Mouse (Mus musculus): ENCODE data around the gene Ccdc157. TPM values are rescaled to one million over a fixed set of nuclear protein-coding genes. Genes with fewer than 3 reads are reported as not detected.
A peak's percentile ranks its signal among the peaks of the same experiment; 100 is the strongest.

Gene Ccdc157
- polyA plus RNA-seq, 1 experiment from 2014 or later: 5.7 TPM

DNA sequence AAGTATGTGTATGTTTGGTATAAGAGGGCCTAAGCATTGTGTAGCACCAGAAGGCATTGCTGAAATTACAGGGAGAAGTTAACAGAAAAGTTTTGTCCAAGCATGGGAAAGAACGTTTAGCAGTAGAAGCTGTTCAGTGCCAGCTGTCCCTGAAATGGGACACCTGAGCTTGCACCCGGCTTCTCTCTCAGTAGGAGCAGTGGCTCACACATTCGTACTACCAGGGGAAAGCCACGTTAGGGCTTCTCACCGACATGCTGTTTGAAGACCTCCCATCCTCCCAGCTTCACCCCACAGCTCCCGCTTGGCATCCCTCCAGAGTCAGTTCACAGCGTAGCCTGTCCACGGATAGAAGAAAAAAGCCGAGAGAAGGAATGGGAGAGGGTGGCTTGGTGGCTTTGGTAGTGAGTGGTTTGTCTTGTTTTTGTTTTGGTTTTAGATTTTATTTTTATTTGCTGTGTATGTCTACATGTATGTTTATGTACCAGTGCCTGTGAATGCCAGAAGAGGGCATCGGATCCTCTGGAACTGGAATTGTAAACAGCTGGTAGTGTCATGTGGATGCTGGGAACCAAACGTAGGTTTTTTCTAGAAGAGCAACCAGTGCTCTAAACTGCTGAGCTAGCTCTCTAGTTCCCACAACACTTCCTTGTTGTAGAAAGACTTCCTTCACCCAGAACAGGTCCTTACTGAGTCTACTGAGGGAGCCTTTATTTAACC is 42.0 kb upstream of the Ccdc157 start:
- H3K9me3 ChIP-seq (ENCODE audit: control insufficient read depth, low read depth, low read length): no peaks in the 10 kb centered on the region
- H3K27me3 ChIP-seq (ENCODE audit: control insufficient read depth, insufficient read depth, low read length): no peaks in the 10 kb centered on the region
- peaks cover 3% of the 10 kb centered on the region; the same call in 1 of the 2 replicates for H3K4me1 ChIP-seq (ENCODE audit: control insufficient read depth, insufficient read depth, low read length)
- no peak overlapping the region for H3K9ac ChIP-seq (replicated peaks; ENCODE audit: low read depth, low read length)
- H3K4me3 ChIP-seq (ENCODE audit: low read depth, low read length): no peak overlapping the region
- no peak overlapping the region for H3K27ac ChIP-seq (ENCODE audit: low read length)
- H3K4me2 ChIP-seq (replicated peaks; ENCODE audit: low read depth, low read length): no peak overlapping the region
- H3K36me3 ChIP-seq (ENCODE audit: control insufficient read depth, insufficient read depth, low read length): no peaks in the 10 kb centered on the region; the same call in 1 of the 2 replicates
- no peak for ATAC-seq (ENCODE audit: insufficient number of reproducible peaks, insufficient read depth, low FRiP score, low read depth)
- 55% methylated on average over 11 of the region's 11 CpGs for WGBS

DNA sequence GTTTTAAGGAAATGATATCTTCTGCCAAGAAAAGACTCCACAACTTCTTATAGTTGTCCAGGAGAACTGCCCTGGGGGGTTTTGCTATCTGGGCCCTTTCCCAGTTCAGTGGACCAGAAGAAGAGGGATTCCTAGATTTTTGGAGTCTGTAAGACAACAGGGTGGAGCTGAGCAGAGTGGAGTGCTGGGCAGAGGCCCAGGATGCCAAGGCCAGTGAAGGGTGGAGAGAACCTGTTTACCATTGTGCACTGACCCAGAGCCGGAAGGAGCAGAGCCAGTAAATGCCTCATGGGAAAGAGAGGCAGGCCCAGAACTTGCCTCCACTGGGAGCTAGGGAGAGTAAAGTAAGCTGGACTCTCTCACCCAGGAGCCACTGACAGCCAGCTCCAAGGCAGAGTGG is 37.6 kb upstream of the Ccdc157 start:
- Histone ChIP-seq H3K36me3 (ENCODE audit: control insufficient read depth, insufficient read depth, low read length) (no peaks in the 10 kb centered on the region), H3K27ac (ENCODE audit: low read length) (no peak overlapping the region)
- 77% methylated on average over 1 of the region's 1 CpGs for WGBS

GRCm38 (mm10) chr11:4196636-4197035 is 36.5 kb upstream of the Ccdc157 start:
- no peaks in the 10 kb centered on the region for H3K9me3 ChIP-seq (ENCODE audit: control insufficient read depth, low read depth, low read length)
- no peak overlapping the region for H3K4me2 ChIP-seq (replicated peaks; ENCODE audit: low read depth, low read length)
- no peak overlapping the region for H3K4me3 ChIP-seq (ENCODE audit: low read depth, low read length)
- ATAC-seq (ENCODE audit: insufficient number of reproducible peaks, insufficient read depth, low FRiP score, low read depth): peak; percentile 57; the same call in 1 of the 2 replicates
- WGBS: 48% methylated on average over 8 of the region's 8 CpGs
- no peak overlapping the region for H3K27ac ChIP-seq (ENCODE audit: low read length)
- H3K27me3 ChIP-seq (ENCODE audit: control insufficient read depth, insufficient read depth, low read length): no peaks in the 10 kb centered on the region
- H3K4me1 ChIP-seq (ENCODE audit: control insufficient read depth, insufficient read depth, low read length): 0 out of 2 replicates have a peak, but pooled peaks cover 3% of the 10 kb centered on the region
- H3K36me3 ChIP-seq (ENCODE audit: control insufficient read depth, insufficient read depth, low read length): no peaks in the 10 kb centered on the region
- H3K9ac ChIP-seq (replicated peaks; ENCODE audit: low read depth, low read length): no peak overlapping the region

More for the DNA sequence above, 37.6 kb upstream of the Ccdc157 start:
- Histone ChIP-seq H3K4me3 (ENCODE audit: low read depth, low read length) (no peak overlapping the region), H3K9me3 (ENCODE audit: control insufficient read depth, low read depth, low read length) (no peaks in the 10 kb centered on the region), H3K4me1 (ENCODE audit: control insufficient read depth, insufficient read depth, low read length) (0 out of 2 replicates have a peak, but pooled peaks cover 2% of the 10 kb centered on the region), H3K4me2 (replicated peaks; ENCODE audit: low read depth, low read length) (no peak overlapping the region), H3K9ac (replicated peaks; ENCODE audit: low read depth, low read length) (no peak overlapping the region), H3K27me3 (ENCODE audit: control insufficient read depth, insufficient read depth, low read length) (no peaks in the 10 kb centered on the region)
- ATAC-seq (ENCODE audit: insufficient number of reproducible peaks, insufficient read depth, low FRiP score, low read depth): no peak

DNA sequence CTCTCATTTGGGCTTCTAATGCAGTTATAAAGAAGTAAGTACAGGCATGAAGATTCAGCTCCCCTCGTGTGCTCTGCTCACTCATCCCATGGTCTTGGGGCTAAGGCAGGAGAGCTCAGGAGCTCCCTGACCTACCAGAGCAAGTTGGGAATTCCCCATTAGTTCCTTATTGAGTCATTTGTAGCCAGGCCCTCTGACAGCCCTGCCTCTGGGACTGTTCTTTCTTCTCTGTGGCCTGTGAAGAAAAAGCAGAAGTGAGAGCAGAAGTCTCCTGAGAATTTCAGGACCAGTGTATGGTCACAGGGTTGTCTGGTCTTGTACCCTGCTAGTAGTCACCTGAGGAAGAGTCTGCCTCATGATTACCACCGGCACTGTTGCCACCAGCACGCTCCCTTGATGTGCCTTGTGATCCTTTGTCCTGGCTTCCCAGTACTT is 35.5 kb upstream of the Ccdc157 start:
- Histone ChIP-seq H3K9ac (replicated peaks; ENCODE audit: low read depth, low read length) (no peak overlapping the region), H3K4me3 (ENCODE audit: low read depth, low read length) (no peak overlapping the region), H3K27ac (ENCODE audit: low read length) (no peak overlapping the region), H3K36me3 (ENCODE audit: control insufficient read depth, insufficient read depth, low read length) (no peaks in the 10 kb centered on the region), H3K4me1 (ENCODE audit: control insufficient read depth, insufficient read depth, low read length) (0 out of 2 replicates have a peak, but pooled peaks cover 3% of the 10 kb centered on the region), H3K27me3 (ENCODE audit: control insufficient read depth, insufficient read depth, low read length) (no peaks in the 10 kb centered on the region), H3K4me2 (replicated peaks; ENCODE audit: low read depth, low read length) (no peak overlapping the region), H3K9me3 (ENCODE audit: control insufficient read depth, low read depth, low read length) (no peaks in the 10 kb centered on the region)
- ATAC-seq (ENCODE audit: insufficient number of reproducible peaks, insufficient read depth, low FRiP score, low read depth): no peak
- WGBS: 82% methylated on average over 3 of the region's 3 CpGs

- Histone ChIP-seq H3K4me3 (ENCODE audit: low read depth, low read length) (no peak overlapping the region), H3K36me3 (ENCODE audit: control insufficient read depth, insufficient read depth, low read length) (no peaks in the 10 kb centered on the region), H3K27ac (ENCODE audit: low read length) (peak overlapping the region; percentile 35; the same call in 1 of the 2 replicates), H3K9me3 (ENCODE audit: control insufficient read depth, low read depth, low read length) (no peaks in the 10 kb centered on the region), H3K9ac (replicated peaks; ENCODE audit: low read depth, low read length) (no peak overlapping the region), H3K27me3 (ENCODE audit: control insufficient read depth, insufficient read depth, low read length) (no peaks in the 10 kb centered on the region), H3K4me1 (ENCODE audit: control insufficient read depth, insufficient read depth, low read length) (0 out of 2 replicates have a peak, but pooled peaks cover 3% of the 10 kb centered on the region), H3K4me2 (replicated peaks; ENCODE audit: low read depth, low read length) (0 out of 2 replicates have a peak overlapping the region, but pooled peaks have one; percentile 1)
- peak; percentile 56; the same call in 1 of the 2 replicates for ATAC-seq (ENCODE audit: insufficient number of reproducible peaks, insufficient read depth, low FRiP score, low read depth)
Measured at GRCm38 (mm10) chr11:4193420-4193819, 33.3 kb upstream of the Ccdc157 start.

GRCm38 (mm10) chr11:4192757-4193156 is 32.7 kb upstream of the Ccdc157 start:
- H3K4me1 ChIP-seq (ENCODE audit: control insufficient read depth, insufficient read depth, low read length): peaks cover 5% of the 10 kb centered on the region
- WGBS: 77% methylated on average over 3 of the region's 3 CpGs
- no peak overlapping the region for H3K4me2 ChIP-seq (replicated peaks; ENCODE audit: low read depth, low read length)
- H3K27me3 ChIP-seq (ENCODE audit: control insufficient read depth, insufficient read depth, low read length): no peaks in the 10 kb centered on the region
- H3K27ac ChIP-seq (ENCODE audit: low read length): peak overlapping the region; percentile 35; the same call in 1 of the 2 replicates
- ATAC-seq (ENCODE audit: insufficient number of reproducible peaks, insufficient read depth, low FRiP score, low read depth): no peak
- no peak overlapping the region for H3K4me3 ChIP-seq (ENCODE audit: low read depth, low read length)
- no peaks in the 10 kb centered on the region for H3K36me3 ChIP-seq (ENCODE audit: control insufficient read depth, insufficient read depth, low read length)
- no peak overlapping the region for H3K9ac ChIP-seq (replicated peaks; ENCODE audit: low read depth, low read length)
- H3K9me3 ChIP-seq (ENCODE audit: control insufficient read depth, low read depth, low read length): no peaks in the 10 kb centered on the region

- H3K9ac ChIP-seq (replicated peaks; ENCODE audit: low read depth, low read length): no peak overlapping the region
- H3K36me3 ChIP-seq (ENCODE audit: control insufficient read depth, insufficient read depth, low read length): no peaks in the 10 kb centered on the region
- ATAC-seq (ENCODE audit: insufficient number of reproducible peaks, insufficient read depth, low FRiP score, low read depth): no peak
- H3K27ac ChIP-seq (ENCODE audit: low read length): no peak overlapping the region
- peaks cover 10% of the 10 kb centered on the region for H3K4me1 ChIP-seq (ENCODE audit: control insufficient read depth, insufficient read depth, low read length)
- H3K4me2 ChIP-seq (replicated peaks; ENCODE audit: low read depth, low read length): no peak overlapping the region
- H3K9me3 ChIP-seq (ENCODE audit: control insufficient read depth, low read depth, low read length): no peaks in the 10 kb centered on the region
- 67% methylated on average over 3 of the region's 3 CpGs for WGBS
- no peaks in the 10 kb centered on the region for H3K27me3 ChIP-seq (ENCODE audit: control insufficient read depth, insufficient read depth, low read length)
- H3K4me3 ChIP-seq (ENCODE audit: low read depth, low read length): no peak overlapping the region
Measured at GRCm38 (mm10) chr11:4190677-4191076, 30.6 kb upstream of the Ccdc157 start.

DNA sequence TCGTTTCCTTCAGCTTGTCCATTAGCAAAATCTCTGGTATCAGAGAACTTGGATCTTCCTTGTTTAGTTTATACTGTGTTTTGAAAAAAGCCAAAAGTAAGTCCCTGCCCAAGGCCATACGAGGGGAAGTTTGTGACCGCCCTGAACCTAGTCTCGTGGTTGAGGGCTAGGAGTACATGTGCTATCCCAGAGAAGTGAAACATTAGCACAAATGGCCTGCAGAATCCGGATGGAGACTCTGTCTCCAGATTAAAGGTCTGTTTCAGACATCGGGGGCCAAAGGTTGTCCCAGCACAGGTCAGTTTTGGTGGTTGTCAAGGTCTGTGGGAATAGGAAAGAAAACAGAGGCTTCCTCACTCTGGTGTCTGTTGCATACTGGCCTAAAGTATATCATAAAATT is 29.1 kb upstream of the Ccdc157 start:
- no peaks in the 10 kb centered on the region for H3K36me3 ChIP-seq (ENCODE audit: control insufficient read depth, insufficient read depth, low read length)
- ATAC-seq (ENCODE audit: insufficient number of reproducible peaks, insufficient read depth, low FRiP score, low read depth): no peak
- no peak overlapping the region for H3K4me2 ChIP-seq (replicated peaks; ENCODE audit: low read depth, low read length)
- H3K9me3 ChIP-seq (ENCODE audit: control insufficient read depth, low read depth, low read length): no peaks in the 10 kb centered on the region
- H3K9ac ChIP-seq (replicated peaks; ENCODE audit: low read depth, low read length): no peak overlapping the region
- H3K27ac ChIP-seq (ENCODE audit: low read length): no peak overlapping the region
- no peak overlapping the region for H3K4me3 ChIP-seq (ENCODE audit: low read depth, low read length)
- H3K4me1 ChIP-seq (ENCODE audit: control insufficient read depth, insufficient read depth, low read length): peaks cover 11% of the 10 kb centered on the region
- 75% methylated on average over 6 of the region's 6 CpGs for whole genome bisulfite sequencing
- no peaks in the 10 kb centered on the region for H3K27me3 ChIP-seq (ENCODE audit: control insufficient read depth, insufficient read depth, low read length)

All from stomach, embryonic 14.5 days (tissue).